Mouse (Mus musculus) erythroblast, embryonic 14.5 days (primary cell): ENCODE data around the gene Cbl.

ENCODE experiments used
- GATA1 ChIP-seq: IDR thresholded peaks from 2 replicates; pipeline ENCODE4 v1.6.1; 2012; ENCODE audit warnings: low read length, inconsistent platforms, mixed read lengths
- TAL1 ChIP-seq: IDR thresholded peaks from 3 replicates; pipeline ENCODE4 v1.6.1; 2012; ENCODE audit warnings: low read length, inconsistent platforms, mixed read lengths

DNA sequence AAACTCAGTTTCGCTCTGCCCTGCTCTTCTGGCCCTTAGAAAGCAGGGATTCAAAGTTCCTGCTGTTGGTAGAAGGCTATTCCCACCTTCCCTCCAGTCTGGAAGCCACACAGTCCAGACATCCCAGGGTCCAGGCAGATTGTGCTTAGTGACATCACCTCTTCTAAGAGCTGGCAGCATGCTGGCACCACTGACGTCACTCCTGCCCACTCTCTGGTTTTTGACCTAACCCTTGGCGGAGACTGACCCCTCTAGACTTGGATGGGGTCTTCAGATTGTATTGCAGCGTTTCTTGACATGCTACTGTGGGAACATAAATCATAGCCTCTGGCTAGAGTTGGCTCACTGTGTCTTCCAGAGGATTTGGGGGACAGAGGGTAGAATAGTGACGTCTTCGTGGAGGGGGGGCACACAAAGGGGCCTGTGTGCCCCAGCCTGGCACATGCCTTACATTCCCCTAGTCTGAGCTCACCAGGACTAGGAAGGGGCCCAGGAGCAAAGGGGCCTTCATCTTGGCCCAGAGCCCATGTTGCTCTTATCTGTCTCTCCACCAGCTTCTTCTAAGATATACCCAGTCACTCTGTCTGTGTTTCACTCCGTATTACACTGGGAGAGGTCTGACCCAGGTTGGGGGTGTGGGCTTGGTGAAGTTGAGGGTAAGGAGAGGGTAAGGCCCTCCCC lies 98.0 kb downstream of the Cbl start:
- TF ChIP-seq TAL1 = no peak
- no peak for TF ChIP-seq GATA1
